Mouse (Mus musculus) megakaryocyte-erythroid progenitor cell, adult 5-6 weeks (primary cell): ENCODE results near the gene Agap3. TPM values are rescaled to one million over a fixed set of nuclear protein-coding genes. Genes with fewer than 3 reads are reported as not detected.

Experiments
- ATAC-seq: replicated peaks from 2 replicates; pipeline ENCODE4 v1.8.0; 2016; ENCODE audit warnings: mild to moderate bottlenecking, inconsistent platforms; ENCODE audit not compliant: severe bottlenecking, poor library complexity, low FRiP score, low TSS enrichment
- total RNA-seq, 2 experiments: library from RNA; stranded (forward) in 1 of 2; stranded (reverse) in 1 of 2; fragments of 200-1000, 215-1000 nt in 1 of 2; fragments of >200 nt in 1 of 2; fragmentation: Nextera tagmentation in 1 of 2; gene quantifications; 2 replicates each; pipeline ENCODE4 v1.2.3; 2014 to 2017

Agap3 gene
- total RNA-seq, 2 experiments from 2014 or later = 33.3 to 53.3 TPM

DNA sequence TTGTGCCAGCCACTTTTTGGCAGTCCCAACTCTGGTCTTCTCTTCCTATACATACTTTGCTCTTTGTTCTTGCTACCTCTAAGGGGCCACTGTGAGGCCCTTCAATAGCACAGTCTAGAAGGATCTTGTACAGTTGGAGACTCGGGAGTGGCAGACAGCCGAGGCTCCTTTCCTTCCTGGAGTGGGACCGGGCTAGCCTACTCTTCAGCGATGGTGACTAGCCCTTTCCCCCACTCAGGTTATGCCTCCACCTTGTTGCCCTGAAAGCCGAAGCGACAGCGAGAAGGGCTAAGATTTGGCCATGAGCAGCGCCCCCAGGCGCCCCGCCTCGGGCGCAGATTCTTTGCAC lies 24.7 kb upstream of the Agap3 start:
- no peak for ATAC-seq

DNA sequence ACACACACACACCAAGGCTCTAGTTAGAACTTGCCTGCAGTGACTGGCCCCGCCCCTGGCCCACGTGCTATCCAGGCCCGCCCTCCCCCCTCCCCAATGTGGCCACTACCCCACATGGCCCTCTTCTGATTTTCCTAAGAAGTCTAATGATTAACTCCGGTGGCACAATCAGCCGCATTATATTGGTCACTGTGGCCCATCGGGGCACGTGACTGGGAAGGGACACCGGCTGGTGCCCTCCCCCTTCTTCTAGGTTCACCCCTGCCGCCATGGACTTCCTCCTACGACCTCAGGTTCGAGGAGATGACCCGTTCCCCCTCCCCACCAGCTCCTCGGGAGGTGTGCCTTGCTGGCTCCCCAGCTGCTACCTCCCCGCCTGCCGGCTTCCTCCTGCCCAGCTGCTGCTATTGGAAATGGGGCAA lies 24.0 kb upstream of the Agap3 start:
- no peak for ATAC-seq

DNA sequence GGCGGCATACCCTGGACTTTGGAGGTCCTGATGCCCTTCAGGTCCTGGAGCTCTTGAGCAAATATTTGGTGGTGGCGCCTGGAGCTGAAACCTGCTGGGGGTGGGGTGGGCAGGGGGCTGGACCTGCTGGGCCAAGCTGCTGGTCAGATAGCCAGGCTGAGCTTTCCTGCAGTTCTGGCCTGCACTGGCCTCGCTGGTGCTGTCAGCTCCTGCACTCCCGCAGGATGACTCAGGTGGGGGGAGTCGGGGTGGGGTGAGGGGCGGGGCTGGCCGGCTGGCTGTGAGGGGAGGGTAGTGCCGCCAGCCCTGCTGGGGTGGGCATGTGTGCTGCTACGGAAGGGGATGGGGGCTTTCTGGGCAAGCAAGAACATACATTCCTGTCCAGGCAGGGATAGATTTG lies 23.4 kb upstream of the Agap3 start:
- no peak for ATAC-seq

DNA sequence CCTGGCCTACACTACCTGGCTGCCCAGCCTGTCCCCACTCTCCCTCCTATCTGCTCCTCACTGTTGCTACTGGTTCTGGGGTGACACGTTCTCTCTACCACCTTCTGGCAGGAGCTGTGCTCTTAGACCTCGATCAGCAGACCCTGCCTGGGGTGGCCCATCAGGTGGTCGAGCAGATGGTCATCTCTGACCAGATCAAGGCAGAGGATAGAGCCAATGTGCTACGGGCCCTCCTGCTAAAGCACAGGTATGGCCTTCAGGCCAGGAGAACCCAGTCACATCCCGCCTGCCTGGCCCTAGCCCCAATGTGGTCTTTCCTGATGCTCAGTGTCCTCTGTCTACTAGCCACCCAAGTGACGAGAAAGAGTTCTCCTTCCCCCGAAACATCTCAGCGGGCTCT lies 18.0 kb upstream of the Agap3 start:
- ATAC-seq = no peak

DNA sequence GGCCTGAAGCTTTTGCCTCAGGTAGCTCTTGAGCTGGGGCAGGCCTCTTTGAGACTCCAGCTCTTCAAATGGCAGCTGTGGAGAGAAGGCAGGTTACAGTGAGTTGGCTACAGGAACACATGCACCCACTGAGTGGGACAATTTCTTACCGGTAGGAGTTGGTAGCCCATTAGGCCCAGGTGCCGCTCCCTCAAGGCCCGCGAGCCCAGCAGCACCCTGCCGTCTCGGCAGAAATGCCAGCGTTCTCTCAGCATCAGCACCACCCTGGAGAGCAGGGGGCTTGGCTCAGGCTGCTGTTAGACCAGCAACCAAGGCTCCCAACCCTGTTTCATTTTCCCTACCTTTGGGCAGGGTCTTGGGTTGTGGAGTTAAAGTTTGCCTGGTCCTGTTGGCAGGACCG lies 10.8 kb upstream of the Agap3 start:
- no peak for ATAC-seq

DNA sequence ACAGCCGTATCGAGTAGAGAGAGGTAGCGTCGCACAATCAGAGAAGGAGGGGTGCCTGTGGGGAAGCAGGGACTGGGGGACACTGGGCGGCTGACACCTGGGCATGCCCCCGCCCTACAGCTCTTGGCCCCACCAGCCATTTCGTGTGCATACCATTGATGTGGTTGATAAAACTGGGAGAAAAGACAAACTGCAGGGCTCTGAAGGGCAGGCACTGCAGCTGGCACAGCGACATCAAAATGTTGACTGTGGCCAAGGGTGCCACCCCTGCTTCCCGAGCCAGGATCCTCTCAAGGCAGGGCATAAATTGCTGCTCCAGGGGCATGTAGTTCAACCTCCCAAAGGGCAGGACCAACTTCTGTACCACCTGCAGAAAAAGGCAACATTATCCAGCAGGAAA lies 9.9 kb upstream of the Agap3 start:
- no peak for ATAC-seq

DNA sequence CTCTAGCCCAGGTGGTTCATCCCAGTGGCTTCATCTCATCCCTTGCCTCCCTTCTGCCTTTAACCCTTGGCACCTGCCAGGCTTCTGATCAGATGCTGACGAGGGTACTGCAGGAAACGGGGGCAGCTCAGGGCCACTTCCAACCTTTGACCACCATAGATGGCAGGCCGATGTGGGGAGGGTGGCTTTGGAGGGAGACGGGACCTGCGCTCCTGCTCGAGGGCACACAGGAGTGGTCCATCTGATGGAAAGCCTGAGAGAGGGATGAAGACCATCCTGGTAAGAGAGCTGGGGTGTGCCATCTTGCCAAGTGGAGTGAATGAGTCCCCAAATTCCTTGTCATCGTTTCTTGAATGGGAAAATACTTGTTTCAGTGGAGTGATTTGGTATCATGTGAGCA lies 8.8 kb upstream of the Agap3 start:
- ATAC-seq = no peak

DNA sequence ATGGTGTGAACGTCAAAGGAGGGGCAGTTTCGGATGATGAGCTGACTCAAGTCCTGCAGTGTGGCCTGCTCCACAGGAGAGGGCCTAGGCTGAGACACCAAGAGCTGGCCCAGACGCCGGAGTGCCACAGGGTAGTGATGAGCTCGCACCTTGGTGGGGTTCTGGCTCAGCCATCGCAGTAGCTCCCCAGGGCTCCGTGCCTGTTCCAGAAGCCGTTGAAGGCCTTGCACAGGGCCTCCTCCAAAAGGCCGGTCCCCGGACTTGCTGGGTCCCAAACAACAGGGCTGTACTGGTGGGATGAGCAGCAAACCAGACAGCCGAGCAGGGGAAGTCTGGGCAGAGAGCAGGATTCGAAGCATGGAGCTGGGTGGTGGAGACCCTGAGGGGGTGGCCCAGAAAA lies 8.1 kb upstream of the Agap3 start:
- ATAC-seq = no peak

DNA sequence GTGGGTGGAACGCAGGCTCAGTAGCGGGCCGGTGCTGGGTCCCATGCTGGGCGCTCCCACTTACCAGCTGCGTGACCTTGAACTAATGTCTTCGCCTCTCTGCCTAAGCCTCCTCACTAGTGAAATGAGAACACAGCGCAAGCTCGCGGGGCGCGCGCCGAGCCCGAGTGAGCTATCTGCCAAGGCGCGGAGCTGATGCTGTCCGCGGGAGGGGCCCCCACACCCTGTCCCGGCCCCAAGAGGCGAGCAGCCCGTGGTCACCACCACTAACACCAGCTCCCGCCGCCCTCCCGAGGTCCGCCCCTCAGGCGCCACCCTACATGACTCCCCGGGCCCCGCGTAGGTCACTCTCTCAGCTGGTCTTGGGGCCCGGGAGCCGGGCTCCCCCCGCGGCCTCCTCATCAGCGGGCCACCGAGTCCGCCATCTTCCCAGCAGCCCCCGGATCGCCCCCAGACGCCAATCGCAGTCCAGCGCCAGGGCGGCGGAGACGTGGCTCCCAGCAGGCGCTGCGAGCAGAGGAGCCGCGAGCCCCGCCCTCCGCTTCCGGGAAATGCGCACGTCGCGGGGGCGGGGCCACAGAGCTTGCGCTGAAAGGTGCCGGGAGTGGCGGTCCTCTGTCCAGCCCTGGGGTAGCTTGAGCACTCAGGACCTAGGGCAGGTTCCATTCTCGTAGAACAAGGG lies 7.1 kb upstream of the Agap3 start, which contains the start of gene Fastk:
Gene Fastk, minus strand, starts transcription at position 542 of the 682 bp plus-strand sequence.
- ATAC-seq = peak; percentile 71

DNA sequence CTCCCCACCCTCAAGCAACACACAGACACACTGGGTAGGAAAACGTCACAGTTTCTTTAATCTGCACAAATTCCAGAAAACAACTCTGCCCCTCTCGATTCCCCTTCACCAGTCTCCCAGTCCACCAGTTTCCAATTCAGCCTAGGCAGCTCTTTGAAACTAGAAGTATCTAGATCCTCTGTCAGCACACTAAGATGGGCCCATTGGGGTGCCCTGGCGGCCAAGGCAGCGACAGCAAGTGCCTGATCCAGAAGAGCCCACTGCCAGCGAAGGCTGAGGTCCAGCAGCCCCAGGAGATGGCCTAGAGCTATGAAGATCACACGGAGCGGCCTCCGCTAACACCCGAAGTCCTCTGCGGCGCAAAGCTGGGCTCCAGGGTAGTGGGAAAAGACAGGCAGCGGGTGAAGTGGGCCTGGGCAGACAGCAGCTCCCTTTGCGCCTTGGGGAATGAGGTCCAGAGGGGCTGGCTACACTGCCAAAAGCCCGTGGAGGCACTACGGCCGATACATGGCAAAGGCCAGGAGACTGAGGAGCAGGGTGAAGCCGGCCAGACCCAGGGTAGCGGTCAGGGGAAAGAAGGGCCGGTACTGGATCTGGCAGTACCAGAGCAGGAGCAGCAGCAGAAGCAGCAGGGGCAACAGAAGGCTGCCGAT lies 6.4 kb upstream of the Agap3 start:
- ATAC-seq = no peak

DNA sequence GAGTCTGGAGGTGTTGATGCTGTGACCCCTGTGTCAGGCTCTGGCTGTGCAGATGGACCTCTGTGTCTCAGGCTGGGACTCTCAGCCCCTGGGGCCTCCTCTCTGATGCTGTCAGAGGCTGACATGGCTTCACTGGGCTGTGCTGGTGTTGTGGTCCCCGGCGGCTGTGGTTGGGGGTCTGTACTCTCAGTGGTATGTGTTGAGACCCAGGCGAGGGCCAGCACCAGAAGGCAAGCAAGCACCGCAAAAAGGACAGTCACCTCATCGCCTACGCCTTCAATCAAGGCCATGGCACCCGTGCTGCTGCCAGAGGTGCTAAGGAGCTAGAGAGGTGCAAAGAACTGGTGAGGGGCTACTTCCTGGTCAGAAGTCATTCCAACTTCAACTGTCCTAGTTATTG lies 5.3 kb upstream of the Agap3 start:
- no peak for ATAC-seq

DNA sequence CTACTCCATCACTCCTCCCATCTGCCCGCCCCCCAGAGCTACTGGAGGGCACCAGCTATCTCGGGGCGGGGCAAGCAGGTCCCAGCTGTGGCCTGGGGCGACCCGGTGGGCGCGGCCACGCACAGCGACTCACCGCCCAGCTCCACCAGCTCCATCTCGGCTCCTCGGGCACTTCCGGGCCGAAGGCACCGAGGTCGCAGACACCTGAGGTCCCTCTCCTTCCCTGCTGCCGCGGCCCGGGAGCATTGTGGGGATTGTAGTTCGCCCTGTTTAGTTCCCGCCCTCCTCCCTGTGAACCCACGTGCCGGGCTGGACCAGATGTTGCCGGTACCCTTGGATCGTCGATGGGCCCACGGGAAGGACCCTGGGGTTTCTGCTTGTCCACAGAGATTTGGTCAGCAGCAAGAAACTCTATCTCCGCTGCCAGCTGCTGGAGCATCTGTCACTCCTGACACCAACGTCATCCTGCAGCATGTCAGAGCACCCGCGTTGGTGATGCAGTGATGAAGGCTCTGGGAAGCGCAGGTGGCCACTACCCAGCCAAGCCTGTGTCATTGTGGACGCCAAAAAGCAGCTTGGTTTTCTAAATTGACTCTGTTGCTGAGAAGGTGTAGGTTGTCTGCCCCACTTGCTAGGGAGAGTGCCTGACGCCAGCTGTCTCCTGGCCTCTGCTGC lies 4.2 kb upstream of the Agap3 start, which contains the start of gene Tmub1:
Gene Tmub1, minus strand, starts transcription at position 231 of the 675 bp plus-strand sequence.
- peak; percentile 82 for ATAC-seq

DNA sequence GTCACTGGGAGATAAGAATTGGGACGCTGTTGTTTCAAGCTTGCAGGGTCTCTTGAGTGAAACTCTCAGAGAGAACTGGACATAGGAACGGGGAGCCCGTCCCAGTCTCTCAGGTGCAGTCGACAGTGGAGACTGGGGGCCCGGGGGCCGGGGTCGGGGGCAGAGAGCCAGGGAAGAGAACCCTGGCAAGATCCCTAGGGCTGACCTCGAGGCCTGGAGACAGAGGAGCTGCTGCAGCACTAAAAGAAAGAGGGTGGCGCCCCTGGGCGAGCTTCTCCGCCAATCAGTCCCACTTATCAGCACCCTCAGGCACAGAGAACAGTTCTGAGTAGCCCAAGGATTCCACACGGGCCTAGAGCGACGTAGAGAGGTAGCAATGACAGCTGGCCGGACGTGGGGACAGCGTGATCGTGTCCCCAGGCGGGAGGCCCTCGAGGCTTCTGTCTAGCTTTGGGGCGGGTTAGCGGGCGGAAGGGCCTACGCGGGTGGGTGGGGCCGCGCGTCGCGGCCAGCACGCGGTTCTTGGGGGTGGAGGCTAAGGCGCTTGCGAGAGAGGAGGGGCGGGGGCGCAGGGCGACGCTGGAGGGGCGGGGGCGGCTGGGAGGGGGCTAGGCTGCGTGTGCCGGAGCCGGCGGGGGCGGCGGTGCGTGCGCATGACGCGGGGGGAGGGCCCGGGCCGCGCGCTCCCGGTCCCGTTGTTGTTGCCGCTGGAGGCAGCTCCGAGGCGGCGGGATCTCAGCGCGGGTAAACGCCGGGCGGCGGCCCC lies 530 bp upstream of the Agap3 start:
- peak; percentile 64 for ATAC-seq

DNA sequence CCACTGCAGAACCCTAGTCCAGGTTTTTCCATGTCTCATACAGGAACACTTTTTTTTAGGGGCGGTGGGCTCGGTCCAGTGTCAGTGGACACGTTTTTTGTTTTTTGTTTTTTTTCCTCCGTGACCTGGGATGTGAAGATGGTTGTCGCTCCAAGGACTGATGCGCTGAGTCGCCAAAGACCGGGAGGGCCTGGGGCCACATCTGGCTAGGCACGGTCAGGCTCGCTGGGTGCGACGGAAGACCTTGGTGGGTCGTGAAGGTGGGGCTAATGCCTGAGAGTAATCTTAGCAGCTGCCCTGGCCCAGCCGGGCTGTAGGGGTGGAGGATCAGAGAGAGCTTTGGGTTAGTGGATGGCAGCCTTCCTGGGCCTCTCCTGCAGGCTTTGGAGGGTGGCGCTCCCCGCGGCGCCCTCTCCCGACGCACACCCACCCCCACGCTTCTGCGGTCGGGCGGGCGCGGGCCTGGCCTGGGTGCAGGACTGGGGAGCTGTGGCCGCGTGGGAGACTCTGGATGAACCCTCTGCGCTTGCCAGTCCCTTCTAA lies 785 bp downstream of the Agap3 start:
- ATAC-seq = peak; percentile 50

DNA sequence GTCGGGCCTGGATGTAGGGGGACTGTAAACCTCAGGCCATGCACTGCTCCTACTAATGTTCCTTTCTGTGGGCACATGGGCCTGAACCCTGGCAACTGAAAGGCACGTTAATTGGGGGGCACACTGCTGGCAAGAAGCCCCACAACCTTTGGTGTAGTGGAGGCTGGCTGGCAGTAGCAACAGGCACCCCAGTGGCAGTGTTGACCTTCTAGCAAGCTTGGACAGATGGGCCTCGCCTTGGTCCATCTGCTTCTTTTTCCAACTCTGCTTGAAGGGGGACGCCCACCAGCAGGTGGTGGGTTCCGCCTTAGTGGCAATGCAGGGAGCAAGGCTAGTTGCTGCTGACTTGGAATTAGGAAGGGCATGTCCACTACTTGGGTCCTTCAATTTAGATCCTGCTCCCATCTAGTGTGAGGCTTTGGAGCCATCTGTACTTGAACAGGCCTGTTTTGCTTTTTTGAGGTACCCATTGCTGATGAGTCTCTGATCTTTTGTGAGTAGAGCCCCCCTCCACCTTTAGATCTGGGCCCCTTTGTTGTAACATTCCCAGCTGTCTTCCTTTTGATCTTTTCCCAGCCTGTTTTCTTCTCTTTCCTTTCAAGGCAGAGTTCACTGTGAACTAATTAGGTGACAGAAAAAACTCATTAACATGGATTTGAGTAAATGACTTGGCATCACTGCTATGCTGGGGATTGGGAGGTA lies 1.5 kb downstream of the Agap3 start:
- ATAC-seq = no peak

DNA sequence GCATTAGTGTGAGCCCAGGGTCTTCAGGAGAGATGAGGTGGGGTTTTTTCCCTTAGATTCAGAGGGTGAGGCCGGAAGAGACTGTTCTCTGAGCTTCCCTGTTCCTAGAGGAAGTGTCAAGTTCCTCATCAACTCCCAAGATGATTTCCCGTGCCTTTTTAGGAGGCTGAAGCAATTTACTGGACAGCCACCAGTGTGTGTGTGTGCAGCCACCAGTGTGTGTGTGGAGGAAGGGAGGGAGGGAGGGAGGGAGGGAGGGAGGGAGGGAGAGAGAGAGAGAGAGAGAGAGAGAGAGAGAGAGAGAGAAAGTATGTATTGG lies 2.0 kb downstream of the Agap3 start:
- ATAC-seq = no peak

DNA sequence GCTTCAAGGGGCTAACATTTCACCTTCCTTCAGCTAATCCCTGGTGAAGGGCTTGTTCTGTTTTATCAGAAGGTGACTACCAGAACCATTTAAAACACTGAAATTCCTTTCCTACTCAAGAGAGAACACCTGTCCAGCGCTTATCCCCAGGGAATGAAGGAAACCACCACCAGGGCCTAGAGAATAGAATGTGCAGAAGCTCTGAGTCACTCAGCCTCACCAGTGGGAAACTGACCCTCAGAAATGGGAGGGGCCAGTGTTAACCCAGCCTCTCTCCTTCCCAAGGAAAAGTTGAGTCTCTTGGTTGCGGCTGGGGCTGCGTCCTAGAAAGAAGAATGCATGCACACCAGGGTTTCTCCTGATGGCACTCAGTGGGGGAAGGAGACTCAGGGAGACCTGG lies 3.1 kb downstream of the Agap3 start:
- ATAC-seq = no peak

DNA sequence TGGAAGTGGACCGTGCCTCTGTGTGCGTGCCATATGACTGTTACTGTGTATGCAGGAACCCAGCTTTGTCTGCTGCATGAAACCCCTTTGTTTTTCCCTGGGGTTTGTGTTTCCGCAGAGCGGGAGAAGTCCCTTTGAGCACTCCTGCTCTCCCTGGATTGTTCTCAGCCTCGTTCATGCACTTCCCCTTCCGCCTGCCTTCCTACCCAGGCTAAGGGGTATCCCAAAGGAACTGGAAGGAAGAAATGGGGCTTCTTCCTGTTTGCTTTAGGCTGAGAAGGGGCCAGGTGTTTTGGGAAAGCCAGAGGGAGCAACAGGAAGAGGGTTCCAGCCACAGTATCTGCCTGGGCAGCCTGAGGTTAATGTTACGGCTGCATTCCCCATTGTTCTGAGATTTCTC lies 3.6 kb downstream of the Agap3 start:
- ATAC-seq = no peak

DNA sequence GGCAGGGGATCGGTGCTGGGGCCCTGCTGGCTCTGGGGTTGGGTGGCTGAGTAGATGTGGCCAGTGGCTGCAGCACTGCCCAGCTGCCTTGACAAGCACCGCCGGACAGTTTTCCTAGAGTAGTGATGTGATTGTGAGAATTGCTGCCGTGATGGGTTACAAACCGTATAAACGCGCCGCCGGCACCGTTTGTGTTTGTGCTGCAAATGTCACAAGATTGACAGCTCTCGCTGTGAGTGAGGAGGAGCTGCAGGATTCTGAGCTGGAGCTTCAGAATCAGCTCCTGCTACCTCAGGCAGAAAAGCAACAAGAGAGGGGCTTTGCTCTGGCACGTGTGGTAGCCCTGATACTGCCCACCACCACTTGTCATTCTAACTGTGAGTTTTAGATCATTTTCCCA lies 14.8 kb downstream of the Agap3 start:
- ATAC-seq = no peak
